Mouse (Mus musculus): ENCODE data around the gene Zfp276. TPM values are rescaled to one million over a fixed set of nuclear protein-coding genes. Genes with fewer than 3 reads are reported as not detected.
"Not testable (repeated sequence)": the region's sequence is repeated elsewhere in the genome, so short reads cannot be mapped to it uniquely, and the experiment has no call there.

The Zfp276 gene
- polyA plus RNA-seq, 1 experiment from 2014 or later: 16.0 TPM

DNA sequence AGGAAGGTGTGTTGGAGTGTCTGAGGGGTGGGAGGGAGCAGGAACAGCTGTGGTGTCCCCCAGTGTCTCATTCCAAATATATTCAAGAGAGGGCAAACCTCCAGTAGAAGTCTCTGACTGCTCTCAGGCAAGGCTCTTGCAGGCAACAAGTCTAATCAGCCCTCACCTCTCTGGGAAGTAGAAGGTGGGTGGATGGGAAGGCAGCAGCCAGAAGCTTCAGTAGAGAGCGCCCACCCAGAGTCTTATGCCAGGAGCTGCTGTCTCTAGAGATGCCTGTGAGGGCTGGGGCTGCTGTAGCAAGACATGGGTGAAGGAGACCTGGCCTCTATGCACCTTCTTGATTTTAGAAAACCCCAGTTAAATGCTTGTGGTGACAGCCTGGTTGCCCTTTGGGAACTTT, 25.6 kb upstream of the Zfp276 start:
- DNase-seq (ENCODE audit: low spot score) (no peak), ATAC-seq (replicated peaks; ENCODE audit: low FRiP score) (no peak)
- Histone ChIP-seq H3K4me2 (no peak overlapping the region), H3K27ac (ENCODE audit: low read depth, low read length) (no peak overlapping the region), H3K27me3 (replicated peaks; ENCODE audit: control insufficient read depth, insufficient read depth, low read length) (no peaks in the 10 kb centered on the region), H3K9ac (ENCODE audit: low read depth, low read length) (no peak overlapping the region), H3K9me3 (ENCODE audit: control insufficient read depth, low read length) (no peaks in the 10 kb centered on the region), H3K4me1 (replicated peaks; ENCODE audit: control insufficient read depth, insufficient read depth, low read length) (peaks cover 12% of the 10 kb centered on the region), H3K36me3 (ENCODE audit: control insufficient read depth, insufficient read depth, low read length) (no peaks in the 10 kb centered on the region), H3K4me3 (ENCODE audit: low read depth, low read length) (no peak overlapping the region)
- WGBS: 100% methylated on average over 1 of the region's 1 CpGs

DNA sequence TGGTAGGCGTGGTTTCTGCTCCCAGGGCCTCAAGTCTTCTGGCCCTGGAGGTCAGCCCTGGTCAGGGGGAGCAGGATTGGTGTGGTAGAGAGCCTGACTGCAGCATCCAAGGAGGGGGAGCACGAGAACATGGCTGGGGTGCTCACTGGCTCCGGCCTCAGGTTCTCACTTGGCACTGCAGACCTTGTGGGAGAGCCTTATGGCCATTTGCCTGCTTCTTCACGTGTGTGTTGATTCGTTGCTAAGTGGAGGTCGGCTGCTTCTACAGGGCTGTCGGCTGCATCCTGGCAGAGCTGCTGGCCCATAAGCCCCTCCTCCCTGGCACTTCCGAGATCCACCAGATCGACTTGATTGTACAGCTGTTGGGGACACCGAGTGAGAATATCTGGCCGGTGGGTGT, 23.7 kb upstream of the Zfp276 start:
- H3K9me3 ChIP-seq (ENCODE audit: control insufficient read depth, low read length); H3K4me2 ChIP-seq; H3K27ac ChIP-seq (ENCODE audit: low read depth, low read length); DNase-seq (ENCODE audit: low spot score); H3K9ac ChIP-seq (ENCODE audit: low read depth, low read length); H3K36me3 ChIP-seq (ENCODE audit: control insufficient read depth, insufficient read depth, low read length); ATAC-seq (replicated peaks; ENCODE audit: low FRiP score); H3K4me3 ChIP-seq (ENCODE audit: low read depth, low read length): not testable (repeated sequence)
- WGBS: 88% methylated on average over 11 of the region's 11 CpGs
- Histone ChIP-seq H3K4me1 (replicated peaks; ENCODE audit: control insufficient read depth, insufficient read depth, low read length) (peaks cover 11% of the 10 kb centered on the region), H3K27me3 (replicated peaks; ENCODE audit: control insufficient read depth, insufficient read depth, low read length) (peaks cover 14% of the 10 kb centered on the region)

DNA sequence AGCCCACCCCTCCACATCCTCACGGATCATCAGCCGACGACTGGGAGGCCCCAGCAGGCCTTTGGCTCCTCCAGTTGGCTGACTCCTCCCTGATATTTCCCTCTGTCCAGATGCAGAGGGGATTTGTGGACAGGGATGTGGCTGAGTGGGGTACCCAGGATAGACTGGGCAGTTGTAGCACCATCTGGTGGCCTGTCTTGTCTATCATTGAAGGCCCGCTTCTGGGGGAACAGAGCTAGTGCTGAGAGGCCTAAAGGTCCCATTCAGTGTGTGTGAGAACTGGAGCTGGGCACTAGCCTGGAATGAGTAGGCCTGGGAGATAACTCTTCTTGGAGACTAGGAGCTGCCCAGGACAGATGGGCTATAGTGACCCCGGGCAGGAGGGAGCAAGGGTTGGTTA, 22.3 kb upstream of the Zfp276 start:
- ATAC-seq (replicated peaks; ENCODE audit: low FRiP score) (no peak), DNase-seq (ENCODE audit: low spot score) (no peak)
- WGBS: 66% methylated on average over 5 of the region's 5 CpGs
- H3K27me3 ChIP-seq (replicated peaks; ENCODE audit: control insufficient read depth, insufficient read depth, low read length): peaks cover 16% of the 10 kb centered on the region
- H3K4me1 ChIP-seq (replicated peaks; ENCODE audit: control insufficient read depth, insufficient read depth, low read length): peaks cover 10% of the 10 kb centered on the region
- H3K27ac ChIP-seq (ENCODE audit: low read depth, low read length): no peak overlapping the region
- no peak overlapping the region for H3K4me2 ChIP-seq
- H3K4me3 ChIP-seq (ENCODE audit: low read depth, low read length): no peak overlapping the region
- no peak overlapping the region; the same call in 1 of the 2 replicates for H3K9ac ChIP-seq (ENCODE audit: low read depth, low read length)
- no peaks in the 10 kb centered on the region for H3K9me3 ChIP-seq (ENCODE audit: control insufficient read depth, low read length)
- H3K36me3 ChIP-seq (ENCODE audit: control insufficient read depth, insufficient read depth, low read length): no peaks in the 10 kb centered on the region

DNA sequence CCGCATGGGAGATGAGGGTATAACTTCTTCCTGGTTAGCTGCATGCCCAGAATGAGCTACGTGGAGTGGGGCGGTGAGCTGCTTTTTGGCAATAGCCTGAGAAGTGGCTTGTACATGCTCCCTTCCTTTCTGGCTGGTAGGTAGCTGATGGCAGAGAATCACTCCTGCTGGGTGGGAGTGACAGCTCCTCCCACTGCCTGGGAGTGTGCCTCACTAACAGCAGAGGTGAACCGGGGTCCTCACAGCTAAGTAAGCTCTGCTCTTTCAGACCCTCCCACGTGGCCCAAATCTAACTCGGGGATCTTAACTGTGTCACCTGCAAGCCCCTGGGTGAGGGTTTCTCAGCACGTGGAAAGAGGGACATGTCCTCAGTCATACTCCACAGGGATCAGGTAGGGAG, 21.4 kb upstream of the Zfp276 start:
- H3K27ac ChIP-seq (ENCODE audit: low read depth, low read length): no peak overlapping the region
- no peak overlapping the region for H3K9ac ChIP-seq (ENCODE audit: low read depth, low read length)
- 37% methylated on average over 7 of the region's 7 CpGs for WGBS
- no peak overlapping the region for H3K4me3 ChIP-seq (ENCODE audit: low read depth, low read length)
- ATAC-seq (replicated peaks; ENCODE audit: low FRiP score) (no peak), DNase-seq (ENCODE audit: low spot score) (no peak)
- H3K9me3 ChIP-seq (ENCODE audit: control insufficient read depth, low read length): no peaks in the 10 kb centered on the region
- no peaks in the 10 kb centered on the region for H3K36me3 ChIP-seq (ENCODE audit: control insufficient read depth, insufficient read depth, low read length)
- peaks cover 16% of the 10 kb centered on the region for H3K27me3 ChIP-seq (replicated peaks; ENCODE audit: control insufficient read depth, insufficient read depth, low read length)
- H3K4me2 ChIP-seq: no peak overlapping the region
- peaks cover 10% of the 10 kb centered on the region for H3K4me1 ChIP-seq (replicated peaks; ENCODE audit: control insufficient read depth, insufficient read depth, low read length)

DNA sequence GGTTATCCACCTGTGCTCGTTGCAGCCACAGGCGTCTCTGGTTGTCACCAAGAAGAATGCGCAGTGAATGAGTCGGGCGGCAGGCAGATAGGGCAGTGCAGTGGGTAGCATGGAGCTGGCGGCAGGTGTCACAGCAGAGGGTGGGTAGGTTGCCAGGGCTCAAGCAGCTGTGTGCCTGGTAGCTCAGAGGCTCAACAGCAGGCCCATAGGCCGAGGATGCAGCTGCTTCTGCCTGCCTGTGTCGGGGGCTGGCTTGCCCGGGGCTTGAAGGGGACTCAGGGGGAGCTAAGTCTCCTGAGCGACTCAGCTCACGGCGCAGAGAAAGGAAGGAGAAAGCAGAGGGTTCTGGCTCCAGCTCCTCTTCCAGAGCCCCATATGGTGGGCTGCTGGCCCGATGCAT, 20.7 kb upstream of the Zfp276 start:
- 60% methylated on average over 13 of the region's 13 CpGs for WGBS
- DNase-seq (ENCODE audit: low spot score): no peak

DNA sequence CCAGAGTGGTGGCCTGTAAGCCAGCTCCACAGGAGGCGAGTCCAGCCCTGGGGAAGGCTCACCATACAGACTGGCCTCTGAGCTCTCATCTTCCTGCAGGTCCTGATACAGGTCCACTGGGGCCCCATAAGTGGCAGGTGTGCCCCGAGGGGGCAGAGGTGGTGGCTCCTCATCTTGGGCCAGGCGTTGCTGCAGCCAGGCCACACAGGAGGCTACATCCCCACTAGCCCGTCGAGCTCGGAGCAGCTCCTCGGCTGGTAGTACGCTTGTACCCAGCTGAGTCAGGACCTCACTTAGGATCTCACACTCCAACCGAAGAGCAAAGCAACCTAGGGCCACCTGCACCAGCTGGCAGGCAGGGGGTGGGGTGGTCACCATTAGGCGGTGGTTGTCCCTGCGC, 20.2 kb upstream of the Zfp276 start:
- peaks cover 10% of the 10 kb centered on the region for H3K4me1 ChIP-seq (replicated peaks; ENCODE audit: control insufficient read depth, insufficient read depth, low read length)
- DNase-seq (ENCODE audit: low spot score): no peak
- no peaks in the 10 kb centered on the region for H3K36me3 ChIP-seq (ENCODE audit: control insufficient read depth, insufficient read depth, low read length)
- H3K4me2 ChIP-seq: no peak overlapping the region
- H3K9me3 ChIP-seq (ENCODE audit: control insufficient read depth, low read length): no peaks in the 10 kb centered on the region
- no peak overlapping the region for H3K27ac ChIP-seq (ENCODE audit: low read depth, low read length)
- H3K4me3 ChIP-seq (ENCODE audit: low read depth, low read length): no peak overlapping the region
- ATAC-seq (replicated peaks; ENCODE audit: low FRiP score): no peak
- WGBS: 72% methylated on average over 11 of the region's 11 CpGs
- H3K9ac ChIP-seq (ENCODE audit: low read depth, low read length): no peak overlapping the region
- peaks cover 16% of the 10 kb centered on the region for H3K27me3 ChIP-seq (replicated peaks; ENCODE audit: control insufficient read depth, insufficient read depth, low read length)

More for the DNA sequence above, 20.7 kb upstream of the Zfp276 start:
- Histone ChIP-seq H3K27ac (ENCODE audit: low read depth, low read length) (no peak overlapping the region), H3K36me3 (ENCODE audit: control insufficient read depth, insufficient read depth, low read length) (no peaks in the 10 kb centered on the region), H3K27me3 (replicated peaks; ENCODE audit: control insufficient read depth, insufficient read depth, low read length) (peaks cover 16% of the 10 kb centered on the region), H3K9ac (ENCODE audit: low read depth, low read length) (no peak overlapping the region), H3K4me2 (no peak overlapping the region), H3K4me1 (replicated peaks; ENCODE audit: control insufficient read depth, insufficient read depth, low read length) (peaks cover 10% of the 10 kb centered on the region), H3K4me3 (ENCODE audit: low read depth, low read length) (no peak overlapping the region), H3K9me3 (ENCODE audit: control insufficient read depth, low read length) (no peaks in the 10 kb centered on the region)
- no peak for ATAC-seq (replicated peaks; ENCODE audit: low FRiP score)

DNA sequence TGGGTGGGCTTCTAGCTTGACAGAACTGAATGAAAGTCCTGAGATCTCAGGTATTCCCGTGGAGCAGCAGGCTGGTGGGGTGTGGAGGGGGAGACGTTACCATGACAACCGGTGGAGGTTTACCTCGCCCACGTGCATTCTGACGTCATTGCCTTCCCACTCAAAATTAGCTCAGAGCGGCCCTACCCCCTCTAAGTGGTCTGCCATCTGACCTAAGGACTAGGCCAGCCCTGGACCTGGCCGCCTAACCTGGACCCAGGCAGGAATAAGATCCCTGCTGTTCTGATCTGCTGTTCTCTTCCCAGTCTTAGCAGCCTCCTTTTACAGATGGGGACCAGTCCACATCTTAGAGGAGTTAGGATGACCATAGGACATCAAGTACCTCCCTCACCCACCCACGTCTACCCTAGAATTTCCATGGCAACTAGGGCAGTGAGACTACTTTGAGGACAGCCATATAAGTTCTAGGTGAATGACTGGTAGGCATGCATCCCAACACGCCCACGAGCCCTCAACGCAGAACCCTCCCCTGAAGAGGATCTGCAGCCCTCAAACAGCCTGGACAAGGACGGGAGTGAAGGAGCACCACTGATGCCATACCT, 19.0 kb upstream of the Zfp276 start:
- H3K4me1 ChIP-seq (replicated peaks; ENCODE audit: control insufficient read depth, insufficient read depth, low read length): peaks cover 10% of the 10 kb centered on the region
- no peak overlapping the region for H3K27ac ChIP-seq (ENCODE audit: low read depth, low read length)
- peaks cover 16% of the 10 kb centered on the region for H3K27me3 ChIP-seq (replicated peaks; ENCODE audit: control insufficient read depth, insufficient read depth, low read length)
- H3K36me3 ChIP-seq (ENCODE audit: control insufficient read depth, insufficient read depth, low read length): no peaks in the 10 kb centered on the region
- WGBS: 38% methylated on average over 13 of the region's 13 CpGs
- no peak for DNase-seq (ENCODE audit: low spot score)
- H3K9me3 ChIP-seq (ENCODE audit: control insufficient read depth, low read length): no peaks in the 10 kb centered on the region
- H3K9ac ChIP-seq (ENCODE audit: low read depth, low read length): peak overlapping the region; percentile 62; the same call in 1 of the 2 replicates
- peak overlapping the region; percentile 99 for H3K4me2 ChIP-seq
- peak overlapping the region; percentile 60 for H3K4me3 ChIP-seq (ENCODE audit: low read depth, low read length)
- no peak for ATAC-seq (replicated peaks; ENCODE audit: low FRiP score)

DNA sequence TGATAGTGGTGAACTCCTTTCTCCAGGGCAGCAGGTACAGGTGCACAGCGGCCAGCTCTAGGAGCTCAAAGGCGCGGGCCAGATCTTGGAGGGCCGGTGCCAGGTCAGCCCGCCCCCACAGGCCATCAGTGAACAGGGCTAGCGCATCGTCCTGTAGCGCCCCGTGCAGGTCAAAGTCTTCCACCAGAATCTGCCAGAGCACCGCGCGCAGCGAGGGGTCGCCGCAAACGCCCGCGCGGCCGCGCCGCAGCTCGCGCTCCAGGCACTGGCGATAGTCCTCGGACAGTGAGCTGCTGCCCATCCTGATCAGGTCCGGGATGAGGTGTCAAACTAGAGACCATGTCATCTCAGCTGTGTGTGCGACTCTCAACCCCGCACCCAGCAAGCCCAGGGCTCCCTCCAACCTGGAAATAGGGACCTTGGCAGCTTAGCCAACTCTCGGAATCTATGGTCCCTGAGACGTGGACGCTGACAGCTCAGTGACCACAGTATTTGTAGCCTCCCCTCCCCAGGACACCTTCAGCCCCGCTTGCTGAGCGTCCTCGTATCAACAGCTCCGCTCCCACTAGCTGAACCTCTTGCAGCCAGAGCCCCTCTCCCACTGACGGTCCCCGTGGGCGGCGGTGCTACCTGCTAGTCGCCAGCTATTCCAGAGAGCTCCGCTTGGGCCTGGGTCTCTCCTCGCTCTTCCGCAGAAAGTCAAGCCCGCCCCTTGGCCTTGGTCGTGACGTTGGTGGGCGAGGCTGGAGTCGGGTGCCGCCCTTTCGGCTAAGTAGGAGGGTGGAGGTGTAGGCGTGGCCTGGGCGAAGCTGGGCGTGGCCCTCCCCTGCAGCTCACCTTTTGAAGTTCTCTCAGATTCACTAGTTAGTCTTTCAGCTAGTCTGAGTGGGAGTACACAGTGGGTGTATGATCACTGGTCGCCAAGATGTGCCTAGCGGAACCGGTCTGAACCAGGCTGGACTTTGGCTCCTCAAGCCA, 18.2 kb upstream of the Zfp276 start, which contains the start of gene Spata2l:
Gene Spata2l, minus strand, starts transcription at position 714 of the 978 bp plus-strand sequence.
- Histone ChIP-seq H3K36me3 (ENCODE audit: control insufficient read depth, insufficient read depth, low read length) (no peaks in the 10 kb centered on the region), H3K4me1 (replicated peaks; ENCODE audit: control insufficient read depth, insufficient read depth, low read length) (peaks cover 10% of the 10 kb centered on the region), H3K9ac (ENCODE audit: low read depth, low read length) (peak within 1 kb of the TSS; percentile 62), H3K9me3 (ENCODE audit: control insufficient read depth, low read length) (no peaks in the 10 kb centered on the region), H3K4me3 (ENCODE audit: low read depth, low read length) (peak within 1 kb of the TSS; percentile 60), H3K4me2 (peak within 1 kb of the TSS; percentile 99), H3K27me3 (replicated peaks; ENCODE audit: control insufficient read depth, insufficient read depth, low read length) (peaks cover 16% of the 10 kb centered on the region), H3K27ac (ENCODE audit: low read depth, low read length) (no peak within 1 kb of the TSS)
- 2% methylated on average over 57 of the region's 57 CpGs for WGBS
- ATAC-seq (replicated peaks; ENCODE audit: low FRiP score) (peak; percentile 85), DNase-seq (ENCODE audit: low spot score) (peak; percentile 86)
